Mouse (Mus musculus) gastrocnemius, adult 18-20 months (tissue): Measurements from ENCODE around the gene Eps8. TPM values are rescaled to one million over a fixed set of nuclear protein-coding genes. Genes with fewer than 3 reads are reported as not detected.
A peak's percentile ranks its signal among the peaks of the same experiment; 100 is the strongest.

Source experiments
- DNase-seq: peaks from one replicate; pipeline ENCODE4 v3.0.0; 2021; ENCODE audit warnings: low spot score
- total RNA-seq, 2 experiments: library from RNA; stranded (reverse); gene quantifications; 2 replicates each; pipeline ENCODE4 v1.2.3; 2021

Gene Eps8
- total RNA-seq, 2 experiments from 2014 or later, result 3.7 to 4.8 TPM

GRCm38 (mm10) chr6:137570718-137571131 is 84.0 kb downstream of the Eps8 start:
- DNase-seq, result no peak

- no peak for DNase-seq
Measured at GRCm38 (mm10) chr6:137570019-137570418, 84.7 kb downstream of the Eps8 start.

GRCm38 (mm10) chr6:137569071-137569470 is 85.6 kb downstream of the Eps8 start:
- no peak for DNase-seq

GRCm38 (mm10) chr6:137565890-137566289 is 88.8 kb downstream of the Eps8 start:
- no peak for DNase-seq

GRCm38 (mm10) chr6:137565454-137565853 is 89.2 kb downstream of the Eps8 start:
- DNase-seq, result no peak

GRCm38 (mm10) chr6:137560358-137560859 is 94.3 kb downstream of the Eps8 start:
- DNase-seq, result peak; percentile 85

- DNase-seq, result peak; percentile 80
Measured at GRCm38 (mm10) chr6:137558840-137559239, 95.8 kb downstream of the Eps8 start.

GRCm38 (mm10) chr6:137557671-137558070 is 97.0 kb downstream of the Eps8 start:
- no peak for DNase-seq

GRCm38 (mm10) chr6:137557159-137557558 is 97.5 kb downstream of the Eps8 start:
- DNase-seq, result no peak

- no peak for DNase-seq
Measured at GRCm38 (mm10) chr6:137556636-137557035, 98.0 kb downstream of the Eps8 start.

- no peak for DNase-seq
Measured at GRCm38 (mm10) chr6:137550181-137550580, 104.5 kb downstream of the Eps8 start.

GRCm38 (mm10) chr6:137548613-137549012 is 106.1 kb downstream of the Eps8 start:
- DNase-seq, result no peak

- no peak for DNase-seq
Measured at GRCm38 (mm10) chr6:137547555-137547954, 107.1 kb downstream of the Eps8 start.

GRCm38 (mm10) chr6:137546101-137546500 is 108.6 kb downstream of the Eps8 start:
- DNase-seq, result no peak

GRCm38 (mm10) chr6:137545341-137545740 is 109.3 kb downstream of the Eps8 start:
- no peak for DNase-seq

GRCm38 (mm10) chr6:137542231-137543152 is 112.2 kb downstream of the Eps8 start:
- DNase-seq, result no peak

- DNase-seq, result no peak
Measured at GRCm38 (mm10) chr6:137541216-137542176, 113.2 kb downstream of the Eps8 start.

- DNase-seq, result no peak
Measured at GRCm38 (mm10) chr6:137540800-137541199, 113.9 kb downstream of the Eps8 start.

GRCm38 (mm10) chr6:137540346-137540745 is 114.3 kb downstream of the Eps8 start:
- no peak for DNase-seq

- no peak for DNase-seq
Measured at GRCm38 (mm10) chr6:137539219-137539618, 115.5 kb downstream of the Eps8 start.

- DNase-seq, result no peak
Measured at GRCm38 (mm10) chr6:137532758-137533157, 121.9 kb downstream of the Eps8 start.

GRCm38 (mm10) chr6:137525769-137526168 is 128.9 kb downstream of the Eps8 start:
- DNase-seq, result no peak
